Mouse (Mus musculus): ENCODE data around the gene Tspan2.

GRCm38 (mm10) chr3:102731112-102731511, 3.2 kb upstream of the Tspan2 start:
- no peak for TF ChIP-seq CTCF (IDR thresholded peaks at IDR 0.05; ENCODE audit: insufficient read depth, low read length)
- no peak for TF ChIP-seq POLR2A (IDR thresholded peaks at IDR 0.05; ENCODE audit: borderline replicate concordance, extremely low read depth, low read depth, low read length)
